Mouse (Mus musculus): ENCODE data around the gene Rfxap. TPM values are rescaled to one million over a fixed set of nuclear protein-coding genes. Genes with fewer than 3 reads are reported as not detected.

Gene Rfxap
- polyA plus RNA-seq (2012; rRNA removed) = 20.8 and 23.1 TPM in 2 replicates

DNA sequence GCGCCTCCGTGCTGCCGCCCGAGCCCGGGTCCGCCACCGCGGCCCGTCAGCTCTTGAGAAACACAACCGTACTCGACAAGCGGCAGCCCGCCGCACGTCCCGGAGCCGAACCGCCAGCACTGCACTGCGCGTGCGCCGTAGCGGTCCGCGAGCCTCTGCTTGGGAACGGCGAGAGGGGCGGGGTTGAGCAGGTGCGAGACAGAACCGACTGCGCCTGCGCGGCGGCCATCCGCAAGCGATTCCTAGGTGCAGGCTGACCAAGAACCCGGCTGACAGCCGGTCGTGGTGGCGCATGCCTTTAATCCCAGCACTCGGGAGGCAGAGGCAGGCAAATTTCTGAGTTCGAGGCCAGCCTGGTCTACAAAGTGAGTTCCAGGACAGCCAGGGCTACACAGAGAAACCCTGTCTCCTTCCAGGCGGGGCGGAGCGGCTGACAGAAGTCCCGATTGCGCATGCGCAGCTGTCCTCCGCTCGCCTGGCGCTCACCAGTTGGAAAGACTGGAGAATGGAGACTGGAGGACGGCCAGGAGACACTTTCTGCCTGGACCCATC lies at the start of gene Rfxap:
Gene Rfxap (minus strand): TSS at position 126 of the 552 bp plus-strand sequence.
- Histone ChIP-seq H3K36me3 (ENCODE audit: control insufficient read depth, insufficient read depth, low read length) (peaks cover 2% of the 10 kb centered on the region), H3K27me3 (ENCODE audit: control insufficient read depth, insufficient read depth, low read length) (no peaks in the 10 kb centered on the region), H3K4me3 (ENCODE audit: control insufficient read depth, low read depth, low read length) (peak within 1 kb of the TSS; percentile 95), H3K27ac (ENCODE audit: control insufficient read depth, insufficient read depth, low read depth, low read length) (peak within 1 kb of the TSS; percentile 99), H3K4me1 (ENCODE audit: control insufficient read depth, insufficient read depth, low read length) (peaks cover 9% of the 10 kb centered on the region)
- TF ChIP-seq POLR2A (IDR thresholded peaks at IDR 0.05; ENCODE audit: control insufficient read depth, low read depth, low read length) (peak; percentile 91), CTCF (IDR thresholded peaks at IDR 0.05; ENCODE audit: control insufficient read depth, insufficient read depth, insufficient replicate concordance, low read depth, low read length) (0 out of 2 replicates have a peak, but pooled peaks have one; percentile 10)

DNA sequence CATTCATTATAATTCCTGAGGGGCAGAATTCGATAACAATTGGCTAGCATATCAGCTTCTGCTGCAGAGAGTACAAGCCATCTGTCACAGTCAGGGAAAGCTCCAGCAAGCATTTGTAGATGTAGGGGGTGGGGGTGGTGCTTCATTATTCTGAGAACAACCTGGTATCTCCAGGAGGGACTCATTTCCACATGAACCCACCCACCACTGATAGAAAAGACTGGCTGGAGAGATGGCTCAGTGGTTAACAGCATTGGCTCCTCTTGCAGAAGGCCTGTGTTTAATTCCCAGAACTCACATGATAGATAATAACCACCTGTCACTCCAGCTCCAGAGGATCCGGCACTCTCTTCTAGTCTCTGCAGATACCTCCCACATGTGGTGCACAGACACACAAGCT lies 27.8 kb upstream of the Rfxap start:
- TF ChIP-seq CTCF (IDR thresholded peaks at IDR 0.05; ENCODE audit: control insufficient read depth, insufficient read depth, insufficient replicate concordance, low read depth, low read length) (no peak), POLR2A (IDR thresholded peaks at IDR 0.05; ENCODE audit: control insufficient read depth, low read depth, low read length) (no peak)
- Histone ChIP-seq H3K27ac (ENCODE audit: control insufficient read depth, insufficient read depth, low read depth, low read length) (no peak overlapping the region), H3K4me1 (ENCODE audit: control insufficient read depth, insufficient read depth, low read length) (no peaks in the 10 kb centered on the region)

DNA sequence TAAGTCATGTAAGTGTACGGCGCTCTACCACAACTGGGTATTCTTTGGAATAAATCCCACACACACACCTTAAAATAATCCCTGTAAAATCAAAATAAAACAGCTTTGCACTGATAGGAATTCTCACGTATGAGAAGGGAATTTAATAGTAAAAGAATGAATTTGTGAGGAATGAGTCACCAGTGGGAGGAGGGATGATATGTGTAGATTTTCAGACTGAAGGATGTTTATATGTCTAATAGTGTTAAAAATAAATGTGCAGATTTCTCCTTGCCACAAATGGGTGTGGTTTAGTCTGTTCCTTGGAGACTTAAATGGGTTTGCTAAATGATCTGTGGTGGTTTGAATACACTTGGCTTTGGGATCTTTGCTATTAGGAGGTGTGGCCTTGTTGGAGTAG lies 24.9 kb upstream of the Rfxap start:
- no peak overlapping the region for H3K27ac ChIP-seq (ENCODE audit: control insufficient read depth, insufficient read depth, low read depth, low read length)
- no peaks in the 10 kb centered on the region for H3K36me3 ChIP-seq (ENCODE audit: control insufficient read depth, insufficient read depth, low read length)
- no peaks in the 10 kb centered on the region for H3K4me1 ChIP-seq (ENCODE audit: control insufficient read depth, insufficient read depth, low read length)
- H3K27me3 ChIP-seq (ENCODE audit: control insufficient read depth, insufficient read depth, low read length) = no peaks in the 10 kb centered on the region
- no peak for TF ChIP-seq POLR2A (IDR thresholded peaks at IDR 0.05; ENCODE audit: control insufficient read depth, low read depth, low read length)
- TF ChIP-seq CTCF (IDR thresholded peaks at IDR 0.05; ENCODE audit: control insufficient read depth, insufficient read depth, insufficient replicate concordance, low read depth, low read length) = no peak
- H3K4me3 ChIP-seq (ENCODE audit: control insufficient read depth, low read depth, low read length) = no peak overlapping the region

More for the DNA sequence above, 27.8 kb upstream of the Rfxap start:
- H3K27me3 ChIP-seq (ENCODE audit: control insufficient read depth, insufficient read depth, low read length) = no peaks in the 10 kb centered on the region
- H3K36me3 ChIP-seq (ENCODE audit: control insufficient read depth, insufficient read depth, low read length) = no peaks in the 10 kb centered on the region
- no peak overlapping the region for H3K4me3 ChIP-seq (ENCODE audit: control insufficient read depth, low read depth, low read length)

- Histone ChIP-seq H3K4me3 (ENCODE audit: control insufficient read depth, low read depth, low read length) (no peak overlapping the region), H3K4me1 (ENCODE audit: control insufficient read depth, insufficient read depth, low read length) (no peaks in the 10 kb centered on the region), H3K27ac (ENCODE audit: control insufficient read depth, insufficient read depth, low read depth, low read length) (no peak overlapping the region), H3K27me3 (ENCODE audit: control insufficient read depth, insufficient read depth, low read length) (no peaks in the 10 kb centered on the region), H3K36me3 (ENCODE audit: control insufficient read depth, insufficient read depth, low read length) (no peaks in the 10 kb centered on the region)
- TF ChIP-seq CTCF (IDR thresholded peaks at IDR 0.05; ENCODE audit: control insufficient read depth, insufficient read depth, insufficient replicate concordance, low read depth, low read length) (no peak), POLR2A (IDR thresholded peaks at IDR 0.05; ENCODE audit: control insufficient read depth, low read depth, low read length) (no peak)
Measured at GRCm38 (mm10) chr3:54822526-54822925, 14.9 kb upstream of the Rfxap start.

GRCm38 (mm10) chr3:54815292-54815691 lies 7.7 kb upstream of the Rfxap start:
- Histone ChIP-seq H3K4me1 (ENCODE audit: control insufficient read depth, insufficient read depth, low read length) (no peaks in the 10 kb centered on the region), H3K27me3 (ENCODE audit: control insufficient read depth, insufficient read depth, low read length) (no peaks in the 10 kb centered on the region), H3K36me3 (ENCODE audit: control insufficient read depth, insufficient read depth, low read length) (no peaks in the 10 kb centered on the region), H3K27ac (ENCODE audit: control insufficient read depth, insufficient read depth, low read depth, low read length) (no peak overlapping the region), H3K4me3 (ENCODE audit: control insufficient read depth, low read depth, low read length) (no peak overlapping the region)
- peak; percentile 52; the same call in 1 of the 2 replicates for TF ChIP-seq CTCF (IDR thresholded peaks at IDR 0.05; ENCODE audit: control insufficient read depth, insufficient read depth, insufficient replicate concordance, low read depth, low read length)
- TF ChIP-seq POLR2A (IDR thresholded peaks at IDR 0.05; ENCODE audit: control insufficient read depth, low read depth, low read length) = no peak

- Histone ChIP-seq H3K27me3 (ENCODE audit: control insufficient read depth, insufficient read depth, low read length) (no peaks in the 10 kb centered on the region), H3K4me1 (ENCODE audit: control insufficient read depth, insufficient read depth, low read length) (no peaks in the 10 kb centered on the region), H3K36me3 (ENCODE audit: control insufficient read depth, insufficient read depth, low read length) (no peaks in the 10 kb centered on the region), H3K27ac (ENCODE audit: control insufficient read depth, insufficient read depth, low read depth, low read length) (no peak overlapping the region), H3K4me3 (ENCODE audit: control insufficient read depth, low read depth, low read length) (peak overlapping the region; percentile 51)
- TF ChIP-seq POLR2A (IDR thresholded peaks at IDR 0.05; ENCODE audit: control insufficient read depth, low read depth, low read length) (no peak), CTCF (IDR thresholded peaks at IDR 0.05; ENCODE audit: control insufficient read depth, insufficient read depth, insufficient replicate concordance, low read depth, low read length) (no peak)
Measured at GRCm38 (mm10) chr3:54814622-54815021, 7.0 kb upstream of the Rfxap start.

DNA sequence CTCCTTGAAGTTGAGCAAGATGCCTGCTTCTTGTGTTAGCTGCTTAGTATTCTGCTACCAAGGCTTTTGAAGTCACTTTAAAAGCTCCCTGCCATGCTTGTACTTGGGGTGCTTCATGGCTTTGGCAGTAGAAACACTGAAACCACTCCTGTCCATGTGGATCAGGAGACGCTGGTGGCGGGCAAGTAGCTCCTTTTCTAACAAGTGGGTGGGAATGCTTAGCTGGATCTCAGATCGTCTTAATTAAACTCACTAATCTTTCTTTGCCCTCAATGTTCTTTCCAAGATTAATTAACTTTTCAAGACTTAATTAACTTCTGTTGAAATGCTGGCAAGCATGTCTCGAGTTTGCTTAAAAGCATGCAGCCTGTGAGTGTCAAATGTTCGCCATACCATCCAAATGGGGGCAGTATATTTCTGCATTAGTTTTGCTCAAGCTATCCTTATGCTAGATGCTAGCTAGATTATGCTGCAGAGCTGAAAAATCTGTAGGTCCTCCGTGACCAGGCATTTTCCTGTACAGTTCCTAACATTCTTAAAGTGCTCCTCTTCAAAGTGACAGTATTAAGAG lies 5.9 kb upstream of the Rfxap start:
- no peak overlapping the region for H3K4me3 ChIP-seq (ENCODE audit: control insufficient read depth, low read depth, low read length)
- no peaks in the 10 kb centered on the region for H3K36me3 ChIP-seq (ENCODE audit: control insufficient read depth, insufficient read depth, low read length)
- no peak overlapping the region for H3K27ac ChIP-seq (ENCODE audit: control insufficient read depth, insufficient read depth, low read depth, low read length)
- no peaks in the 10 kb centered on the region for H3K4me1 ChIP-seq (ENCODE audit: control insufficient read depth, insufficient read depth, low read length)
- H3K27me3 ChIP-seq (ENCODE audit: control insufficient read depth, insufficient read depth, low read length) = no peaks in the 10 kb centered on the region
- no peak for TF ChIP-seq CTCF (IDR thresholded peaks at IDR 0.05; ENCODE audit: control insufficient read depth, insufficient read depth, insufficient replicate concordance, low read depth, low read length)
- no peak for TF ChIP-seq POLR2A (IDR thresholded peaks at IDR 0.05; ENCODE audit: control insufficient read depth, low read depth, low read length)
